8 mouse cellular contexts compared by ENCODE assay signal in the genomic region with DNA sequence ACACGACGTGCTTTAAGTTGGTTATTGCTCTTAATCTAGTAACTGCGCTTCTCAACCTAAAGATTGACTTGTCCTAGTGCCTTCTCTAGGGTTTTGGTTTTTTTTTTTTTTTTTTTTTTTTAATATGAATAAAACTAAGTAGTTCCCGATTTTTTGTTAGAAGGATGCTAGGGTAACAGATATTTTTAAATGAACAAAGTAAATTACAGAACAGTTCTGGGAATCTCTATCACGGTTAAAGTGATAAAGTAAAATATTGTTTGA. TPM values are rescaled to one million over a fixed set of nuclear protein-coding genes. Genes with fewer than 3 reads are reported as not detected.
A peak's percentile ranks its signal among the peaks of the same experiment; 100 is the strongest.
DNase-seq lines count a peak whose midpoint lies in the region; ATAC-seq and TF ChIP-seq lines count a peak whose summit lies in the region.

No protein-coding gene starts in this region.

- no peak for TF ChIP-seq EP300 in MEL (IDR thresholded peaks at IDR 0.05; ENCODE audit: low read depth in 1 of 2, low read length in 2 of 2)

- no peak for TF ChIP-seq RAD21 in MEL (IDR thresholded peaks at IDR 0.05; ENCODE audit: low read depth, low read length)

- no peak for ATAC-seq in heart, embryonic 16.5 days (replicated peaks; ENCODE audit: extremely low read depth, insufficient read depth, low FRiP score)
- no peak for ATAC-seq in hindbrain, embryonic 11.5 days (ENCODE audit: low FRiP score)
- ATAC-seq in midbrain, embryonic 11.5 days (ENCODE audit: low FRiP score), result no peak
- no peak for ATAC-seq in cerebellum, adult (ENCODE audit: insufficient number of reproducible peaks, low FRiP score, low TSS enrichment)

- H3K9ac ChIP-seq in heart, embryonic 16.5 days (ENCODE audit: low read length), result peak overlapping the region; percentile 100
- peak overlapping the region; percentile 96 for H3K9ac ChIP-seq in MEL (ENCODE audit: control insufficient read depth, low read depth, low read length, poor library complexity, severe bottlenecking)
- H3K9ac ChIP-seq in hindbrain, embryonic 11.5 days (ENCODE audit: low read depth, low read length), result peak overlapping the region; percentile 73
- peak overlapping the region; percentile 94 for H3K9ac ChIP-seq in midbrain, embryonic 11.5 days (ENCODE audit: low read length)

- no peaks in the 10 kb centered on the region for H3K27me3 ChIP-seq in heart, embryonic 16.5 days (ENCODE audit: control insufficient read depth, insufficient read depth, low read length)
- H3K27me3 ChIP-seq in MEL (ENCODE audit: control insufficient read depth in 1 of 2, insufficient read depth in 2 of 2, low read length in 2 of 2), result no peaks in the 10 kb centered on the region
- no peaks in the 10 kb centered on the region for H3K27me3 ChIP-seq in hindbrain, embryonic 11.5 days (ENCODE audit: control insufficient read depth, insufficient read depth, low read length)
- no peaks in the 10 kb centered on the region for H3K27me3 ChIP-seq in midbrain, embryonic 11.5 days (ENCODE audit: control insufficient read depth, insufficient read depth, low read length)

- no peak for TF ChIP-seq POLR2A in MEL (IDR thresholded peaks at IDR 0.05; ENCODE audit: control insufficient read depth in 1 of 2, insufficient read depth in 1 of 2, low read depth in 1 of 2, low read length in 2 of 2, poor library complexity in 1 of 2)

- 2% methylated on average over 5 of the region's 5 CpGs for WGBS in heart, embryonic 16.5 days
- WGBS in hindbrain, embryonic 11.5 days, result 7% methylated on average over 5 of the region's 5 CpGs
- WGBS in midbrain, embryonic 11.5 days, result 7% methylated on average over 5 of the region's 5 CpGs

- H3K4me1 ChIP-seq in heart, embryonic 16.5 days (ENCODE audit: control insufficient read depth, insufficient read depth, low read length), result peaks cover 21% of the 10 kb centered on the region
- H3K4me1 ChIP-seq in MEL (ENCODE audit: control insufficient read depth in 1 of 2, insufficient read depth in 2 of 2, low read length in 2 of 2), result peaks cover 15 to 25% of the 10 kb centered on the region in 2 experiments
- no peaks in the 10 kb centered on the region; the same call in 1 of the 2 replicates for H3K4me1 ChIP-seq in hindbrain, embryonic 11.5 days (replicated peaks; ENCODE audit: control insufficient read depth, insufficient read depth, low read length)
- peaks cover 15% of the 10 kb centered on the region for H3K4me1 ChIP-seq in midbrain, embryonic 11.5 days (ENCODE audit: control insufficient read depth, insufficient read depth, low read length)

- TF ChIP-seq CTCF in MEL (IDR thresholded peaks at IDR 0.05 in 2 of 3, conservative IDR thresholded peaks at IDR 0.05 in 1 of 3; ENCODE audit: control insufficient read depth in 1 of 3, insufficient read depth in 1 of 3, low read depth in 2 of 3, low read length in 3 of 3, poor library complexity in 1 of 3, severe bottlenecking in 1 of 3), result no peak

- peak overlapping the region; percentile 98 for H3K4me3 ChIP-seq in heart, embryonic 16.5 days (ENCODE audit: low read length)
- peak overlapping the region; percentile 75 to 81 for H3K4me3 ChIP-seq in MEL (ENCODE audit: control insufficient read depth in 1 of 2, insufficient read depth in 1 of 2, low read depth in 2 of 2, low read length in 2 of 2)
- H3K4me3 ChIP-seq in hindbrain, embryonic 11.5 days (ENCODE audit: low read depth, low read length), result peak overlapping the region; percentile 93
- peak overlapping the region; percentile 90 for H3K4me3 ChIP-seq in midbrain, embryonic 11.5 days (ENCODE audit: low read depth, low read length)

- H3K36me3 ChIP-seq in heart, embryonic 16.5 days (ENCODE audit: control insufficient read depth, insufficient read depth), result peaks cover 9% of the 10 kb centered on the region; the same call in 1 of the 2 replicates
- peaks cover 5 to 41% of the 10 kb centered on the region in 2 experiments; a peak in 3 of 4 replicates for H3K36me3 ChIP-seq in MEL (ENCODE audit: control insufficient read depth in 1 of 2, insufficient read depth in 2 of 2, low read length in 2 of 2)
- no peaks in the 10 kb centered on the region for H3K36me3 ChIP-seq in hindbrain, embryonic 11.5 days (ENCODE audit: control insufficient read depth, insufficient read depth, low read length)
- no peaks in the 10 kb centered on the region for H3K36me3 ChIP-seq in midbrain, embryonic 11.5 days (ENCODE audit: control insufficient read depth, insufficient read depth, low read length)

- H3K79me2 ChIP-seq in MEL (ENCODE audit: control insufficient read depth, insufficient read depth, low read length, poor library complexity), result peaks cover 28% of the 10 kb centered on the region

- peak overlapping the region; percentile 97 for H3K27ac ChIP-seq in heart, embryonic 16.5 days (ENCODE audit: low read length)
- no peak overlapping the region for H3K27ac ChIP-seq in MEL (ENCODE audit: control insufficient read depth, low read depth, low read length)
- H3K27ac ChIP-seq in hindbrain, embryonic 11.5 days (ENCODE audit: low read depth, low read length), result no peak overlapping the region
- H3K27ac ChIP-seq in midbrain, embryonic 11.5 days (ENCODE audit: low read depth, low read length), result no peak overlapping the region

- H3K4me2 ChIP-seq in heart, embryonic 16.5 days (ENCODE audit: low read depth, low read length), result peak overlapping the region; percentile 93
- peak overlapping the region; percentile 68 for H3K4me2 ChIP-seq in hindbrain, embryonic 11.5 days (replicated peaks; ENCODE audit: low read depth, low read length)
- H3K4me2 ChIP-seq in midbrain, embryonic 11.5 days, result peak overlapping the region; percentile 62

- intact Hi-C loops in heart, postnatal 36 days (cut with DNase I), result no loop called here

- no peak for DNase-seq in heart, postnatal 36 days
- no peak for DNase-seq in MEL (ENCODE audit: low read depth, low spot score)
- no peak for DNase-seq in hindbrain, embryonic 11.5 days (ENCODE audit: low spot score)
- no peak for DNase-seq in midbrain, embryonic 11.5 days (ENCODE audit: low spot score, missing footprints)
- no peak for DNase-seq in urinary bladder, postnatal 4 days (ENCODE audit: low spot score in 2 of 2)
- no peak for DNase-seq in gastrocnemius, adult 8-10 months (ENCODE audit: low spot score in 2 of 2)

- no peaks in the 10 kb centered on the region for H3K9me3 ChIP-seq in heart, embryonic 16.5 days (replicated peaks; ENCODE audit: control insufficient read depth, low read length)
- no peaks in the 10 kb centered on the region for H3K9me3 ChIP-seq in MEL (replicated peaks; ENCODE audit: insufficient read depth, low read length)
- H3K9me3 ChIP-seq in hindbrain, embryonic 11.5 days (ENCODE audit: control insufficient read depth, low read length), result no peaks in the 10 kb centered on the region
- no peaks in the 10 kb centered on the region for H3K9me3 ChIP-seq in midbrain, embryonic 11.5 days (ENCODE audit: control insufficient read depth, low read length)

TF ChIP-seq in MEL, 35 proteins besides CTCF, POLR2A, EP300 and RAD21:
- TF ChIP-seq ZNF384 (IDR thresholded peaks at IDR 0.05; ENCODE audit: low read depth, low read length) (peak; percentile 70), ZMIZ1 (IDR thresholded peaks at IDR 0.05; ENCODE audit: low read depth, low read length) (no peak)

RNA-seq across cellular contexts. Expression of a gene that starts 1.1 kb away (rescaled TPM):
- polyA plus RNA-seq in heart, embryonic 16.5 days (2015; fragmentation: Nextera tagmentation; extraction: Ambion mirVana), result 179 and 196 TPM in 2 replicates
- 100 to 1,000 TPM; 144 to 145 TPM for total RNA-seq in heart, postnatal 36 days (2021)
- 21.4 and 23.6 TPM in 2 replicates for total RNA-seq in MEL (2012; rRNA removed)
- polyA plus RNA-seq in MEL (2012; ENCODE audit: insufficient read depth in 1 of 2, insufficient read length in 2 of 2, low read depth in 1 of 2, low replicate concordance in 2 of 2, missing spikeins in 1 of 2), result 10 to 100 TPM in 1 of 2 experiments, not detected in 1; 59.4 TPM
- 122 and 123 TPM in 2 replicates for polyA plus RNA-seq in hindbrain, embryonic 11.5 days (2014; fragmentation: Nextera tagmentation; extraction: Ambion mirVana)
- polyA plus RNA-seq in midbrain, embryonic 11.5 days (2014; fragmentation: Nextera tagmentation; extraction: Ambion mirVana), result 112 and 126 TPM in 2 replicates
- total RNA-seq in gastrocnemius, adult 8-10 months (2022), result 100 to 1,000 TPM; 129 to 163 (median 141) TPM

RNA-seq across cellular contexts. Expression of a gene that starts 30.1 kb away (rescaled TPM):
- 1.3 and 1.4 TPM in 2 replicates for polyA plus RNA-seq in heart, embryonic 16.5 days (2015; fragmentation: Nextera tagmentation; extraction: Ambion mirVana)
- 1 to 10 TPM; 1.2 to 1.8 TPM for total RNA-seq in heart, postnatal 36 days (2021)
- total RNA-seq in MEL (2012; rRNA removed), result not detected in 2 replicates
- not detected for polyA plus RNA-seq in MEL (2012; ENCODE audit: insufficient read depth in 1 of 2, insufficient read length in 2 of 2, low read depth in 1 of 2, low replicate concordance in 2 of 2, missing spikeins in 1 of 2)
- polyA plus RNA-seq in hindbrain, embryonic 11.5 days (2014; fragmentation: Nextera tagmentation; extraction: Ambion mirVana), result 1.3 and 1.4 TPM in 2 replicates
- 0.66 and 0.85 TPM in 2 replicates for polyA plus RNA-seq in midbrain, embryonic 11.5 days (2014; fragmentation: Nextera tagmentation; extraction: Ambion mirVana)
- not detected for total RNA-seq in gastrocnemius, adult 8-10 months (2022)

RNA-seq across cellular contexts. Expression of a gene that starts 30.2 kb away (rescaled TPM):
- polyA plus RNA-seq in heart, embryonic 16.5 days (2015; fragmentation: Nextera tagmentation; extraction: Ambion mirVana), result 55.0 and 59.3 TPM in 2 replicates
- 10 to 100 TPM; 42.8 to 45.3 TPM for total RNA-seq in heart, postnatal 36 days (2021)
- total RNA-seq in MEL (2012; rRNA removed), result 0.04 and 0.07 TPM in 2 replicates
- under 1 TPM in 1 of 2 experiments, not detected in 1; 0.42 TPM for polyA plus RNA-seq in MEL (2012; ENCODE audit: insufficient read depth in 1 of 2, insufficient read length in 2 of 2, low read depth in 1 of 2, low replicate concordance in 2 of 2, missing spikeins in 1 of 2)
- 45.9 and 47.6 TPM in 2 replicates for polyA plus RNA-seq in hindbrain, embryonic 11.5 days (2014; fragmentation: Nextera tagmentation; extraction: Ambion mirVana)
- polyA plus RNA-seq in midbrain, embryonic 11.5 days (2014; fragmentation: Nextera tagmentation; extraction: Ambion mirVana), result 50.7 and 60.0 TPM in 2 replicates
- 1 to 10 TPM; 6.8 to 10.0 (median 9.5) TPM for total RNA-seq in gastrocnemius, adult 8-10 months (2022)

RNA-seq across cellular contexts. Expression of a gene that starts 44.2 kb away (rescaled TPM):
- polyA plus RNA-seq in heart, embryonic 16.5 days (2015; fragmentation: Nextera tagmentation; extraction: Ambion mirVana), result 37.7 and 42.5 TPM in 2 replicates
- total RNA-seq in heart, postnatal 36 days (2021), result 10 to 100 TPM; 14.5 to 15.8 TPM
- 1.3 and 4.3 TPM in 2 replicates for total RNA-seq in MEL (2012; rRNA removed)
- polyA plus RNA-seq in MEL (2012; ENCODE audit: insufficient read depth in 1 of 2, insufficient read length in 2 of 2, low read depth in 1 of 2, low replicate concordance in 2 of 2, missing spikeins in 1 of 2), result 10 to 100 TPM in 1 of 2 experiments, not detected in 1; 15.7 TPM
- 26.6 and 28.1 TPM in 2 replicates for polyA plus RNA-seq in hindbrain, embryonic 11.5 days (2014; fragmentation: Nextera tagmentation; extraction: Ambion mirVana)
- polyA plus RNA-seq in midbrain, embryonic 11.5 days (2014; fragmentation: Nextera tagmentation; extraction: Ambion mirVana), result 34.0 and 36.6 TPM in 2 replicates
- 1 to 10 TPM; 2.2 to 4.0 (median 3.5) TPM for total RNA-seq in gastrocnemius, adult 8-10 months (2022)

Comparison
In these comparisons a context has a peak if more than half of its experiments do, and no peak if none do; other contexts are left out.
1. RNA of a gene that starts 30.2 kb away (polyA plus RNA-seq): 50.7 to 60.0 TPM in midbrain, embryonic 11.5 days, 55.0 to 59.3 TPM in heart, embryonic 16.5 days and 45.9 to 47.6 TPM in hindbrain, embryonic 11.5 days; 0.42 TPM in MEL; every median in the first group is over 10 times any median in the second.
2. Peak in every context shown above with its lines, with median percentiles within 50 percentile points of each other: H3K4me2 ChIP-seq, H3K4me3 ChIP-seq and H3K9ac ChIP-seq.